Mouse (Mus musculus) hindbrain, embryonic 10.5 days (tissue): ENCODE data around the gene Sirt7. TPM values are rescaled to one million over a fixed set of nuclear protein-coding genes. Genes with fewer than 3 reads are reported as not detected.
A peak's percentile ranks its signal among the peaks of the same experiment; 100 is the strongest.

Experiments
- DNase-seq: peaks from one replicate; pipeline ENCODE4 v3.0.0-alpha.2; 2017; ENCODE audit warnings: low spot score
- H3K27ac ChIP-seq: fragments of 300-500 bp; sonication (generic); 2 replicates; pipeline ENCODE4 v1.5.1; 2016; ENCODE audit warnings: mild to moderate bottlenecking, moderate library complexity
- H3K27me3 ChIP-seq: fragments of 300-500 bp; sonication (generic); 2 replicates; pipeline ENCODE4 v1.6.1; 2016; ENCODE audit warnings: mild to moderate bottlenecking; ENCODE audit not compliant: poor library complexity, insufficient read depth, severe bottlenecking
- H3K36me3 ChIP-seq: fragments of 300-500 bp; sonication (generic); 2 replicates; pipeline ENCODE4 v1.6.1; 2016; ENCODE audit warnings: mild to moderate bottlenecking, moderate library complexity
- H3K4me1 ChIP-seq: fragments of 300-500 bp; sonication (generic); replicated peaks from 2 replicates; pipeline ENCODE4 v1.6.1; 2016; ENCODE audit warnings: mild to moderate bottlenecking
- H3K4me3 ChIP-seq: fragments of 300-500 bp; sonication (generic); 2 replicates; pipeline ENCODE4 v1.5.1; 2016; ENCODE audit warnings: mild to moderate bottlenecking, moderate library complexity
- H3K9me3 ChIP-seq: fragments of 300-500 bp; sonication (generic); 2 replicates; pipeline ENCODE4 v1.6.1; 2016; ENCODE audit warnings: mild to moderate bottlenecking, moderate library complexity
- WGBS: fragments of 180-500 bp; shearing (Covaris S2); methylation state at CpG from one replicate; pipeline ENCODE4 v1.1.7; 2016; 5-methylcytosine and 5-hydroxymethylcytosine counted together
- polyA plus RNA-seq: library from polyadenylated mRNA; unstranded; fragments of >200 nt; fragmentation: Nextera tagmentation; extraction: Ambion mirVana; gene quantifications from 2 replicates; pipeline ENCODE4 v1.2.1, GENCODE M21; 2016

Gene Sirt7
- polyA plus RNA-seq, 1 experiment from 2014 or later, result 42.4 TPM

DNA sequence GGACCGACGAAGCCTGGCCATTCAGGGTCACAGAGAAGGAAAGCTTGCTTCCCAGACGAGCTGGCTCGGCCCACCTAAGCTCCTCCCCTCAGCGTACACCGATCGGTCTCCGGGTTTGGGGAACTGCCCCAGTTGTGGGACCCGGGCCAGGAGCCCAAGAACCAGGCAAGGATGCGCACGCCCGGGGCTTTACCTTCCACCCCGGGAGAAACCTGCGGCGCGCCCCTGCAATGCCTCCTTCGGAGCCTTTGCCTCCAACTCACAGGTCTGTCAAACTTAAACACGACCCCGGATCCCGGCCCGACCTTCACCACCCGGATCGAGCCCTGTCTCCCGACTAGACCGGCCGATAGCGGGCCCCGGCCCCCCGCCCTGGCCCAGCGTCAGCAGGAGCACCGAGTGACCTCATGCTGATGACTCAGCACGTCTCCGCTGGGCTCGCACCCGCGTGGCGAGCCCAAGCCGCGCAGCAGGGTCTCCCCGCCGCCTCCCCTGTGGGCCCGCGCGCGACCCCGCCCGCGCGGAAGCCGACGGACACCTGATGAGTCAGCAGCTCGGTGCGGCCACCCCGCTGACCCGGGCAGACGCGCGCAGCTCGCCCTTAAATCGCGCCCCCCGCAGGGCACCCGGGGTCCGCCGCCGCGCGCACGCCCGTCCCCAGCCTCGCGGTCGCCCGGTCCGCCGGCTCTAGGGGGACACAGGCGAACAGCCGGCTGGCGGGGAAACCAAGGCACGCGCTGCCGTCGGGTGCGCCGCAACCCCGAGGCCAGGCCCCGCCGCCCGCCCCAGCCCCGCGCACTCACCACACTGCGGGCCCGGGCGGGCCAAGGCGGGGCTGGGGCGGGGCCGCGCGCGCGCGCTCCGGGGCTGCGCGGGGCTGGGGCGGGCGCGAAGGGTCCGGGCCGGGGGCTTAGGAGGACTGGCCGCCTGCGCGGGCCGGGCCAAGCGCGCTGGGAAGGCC lies 7.8 kb upstream of the Sirt7 start:
- Histone ChIP-seq H3K36me3 (peaks cover 22% of the 10 kb centered on the region), H3K4me1 (peaks cover 48% of the 10 kb centered on the region), H3K9me3 (no peaks in the 10 kb centered on the region), H3K4me3 (peak overlapping the region; percentile 96), H3K27ac (peak overlapping the region; percentile 98), H3K27me3 (no peaks in the 10 kb centered on the region)
- peak; percentile 72 for DNase-seq
- under 1% methylated on average over 116 of the region's 116 CpGs for WGBS

DNA sequence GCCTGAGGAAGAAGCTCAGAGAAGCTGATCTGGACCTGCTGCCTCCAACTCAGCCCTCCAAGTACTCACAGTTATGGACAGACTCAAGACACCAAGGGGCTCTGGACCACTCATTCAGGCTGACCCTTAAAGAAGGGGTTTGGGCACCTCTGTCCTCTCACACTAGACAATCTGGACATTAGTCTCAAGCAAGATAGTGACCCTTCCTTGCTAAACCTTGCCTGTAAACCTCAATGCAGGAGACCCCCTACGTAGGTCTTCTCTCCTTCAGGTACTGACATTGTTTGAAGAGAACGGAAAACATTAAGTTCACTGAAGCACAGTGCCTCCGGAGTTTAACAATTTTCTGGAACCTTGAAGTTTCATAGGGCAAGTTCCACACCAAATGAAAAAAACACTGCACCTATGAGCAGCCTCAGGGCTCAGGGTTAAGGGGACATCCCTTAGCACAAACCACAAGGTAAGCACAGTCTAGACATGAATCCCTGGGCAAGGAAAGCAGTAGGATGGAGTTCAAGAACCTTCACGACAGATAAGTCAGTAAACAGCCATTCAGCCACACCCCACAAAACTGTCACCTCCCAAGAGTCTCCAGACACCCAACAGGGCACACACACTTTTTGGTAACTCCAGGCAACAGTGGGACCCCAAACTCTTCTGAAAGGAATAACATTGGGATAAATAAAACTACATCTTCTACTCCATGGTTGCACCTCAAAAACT lies 6.8 kb upstream of the Sirt7 start:
- no peak for DNase-seq
- Histone ChIP-seq H3K36me3 (peaks cover 32% of the 10 kb centered on the region), H3K27me3 (no peaks in the 10 kb centered on the region), H3K9me3 (no peaks in the 10 kb centered on the region), H3K4me1 (peaks cover 51% of the 10 kb centered on the region), H3K27ac (peak overlapping the region; percentile 98), H3K4me3 (peak overlapping the region; percentile 96)
- 72% methylated on average over 4 of the region's 4 CpGs for WGBS

DNA sequence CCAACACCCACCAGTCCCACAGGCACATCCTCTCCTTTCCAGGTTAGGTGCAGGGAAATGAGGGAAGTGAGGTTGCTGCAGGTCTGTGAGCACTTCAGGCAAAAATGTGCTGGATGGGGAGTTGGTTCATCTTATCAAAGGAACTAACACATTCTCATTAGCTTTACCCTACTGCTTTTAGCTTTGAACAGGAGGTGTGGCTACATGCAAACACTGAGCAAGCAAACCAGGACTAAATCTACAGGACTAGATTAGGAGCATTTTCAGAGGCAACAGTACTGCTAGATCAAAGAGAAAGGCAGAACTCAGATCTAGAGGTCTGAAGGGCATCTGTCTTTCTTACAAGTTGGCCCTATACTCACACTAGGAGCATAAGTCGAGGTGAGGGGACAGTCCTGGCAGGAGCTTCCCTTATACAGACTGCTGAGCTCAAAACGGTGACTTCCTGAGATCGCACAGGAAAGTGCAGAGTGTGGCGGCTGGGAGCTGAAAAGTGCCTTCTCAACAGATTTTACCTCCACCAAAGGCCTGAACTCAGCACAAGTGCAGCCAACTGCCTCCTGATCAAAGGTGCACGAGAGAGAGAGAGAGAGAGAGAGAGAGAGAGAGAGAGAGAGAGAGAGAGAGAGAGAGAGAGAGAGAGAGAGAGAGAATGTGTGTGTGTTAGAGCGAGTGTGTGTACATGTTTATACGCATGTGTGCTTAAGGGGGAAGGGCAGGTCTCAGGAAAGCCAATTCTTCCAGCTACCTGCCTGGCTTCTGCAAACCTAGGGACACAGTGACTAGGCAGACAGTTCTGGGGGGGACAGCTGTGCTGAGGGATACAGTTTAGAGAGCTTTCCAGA lies 6.1 kb upstream of the Sirt7 start:
- no peak for DNase-seq
- peaks cover 54% of the 10 kb centered on the region for H3K4me1 ChIP-seq
- H3K27ac ChIP-seq, result peak overlapping the region; percentile 76
- H3K9me3 ChIP-seq, result no peaks in the 10 kb centered on the region
- WGBS, result 45% methylated on average over 7 of the region's 7 CpGs
- H3K4me3 ChIP-seq, result peak overlapping the region; percentile 96
- peaks cover 40% of the 10 kb centered on the region for H3K36me3 ChIP-seq
- no peaks in the 10 kb centered on the region for H3K27me3 ChIP-seq

DNA sequence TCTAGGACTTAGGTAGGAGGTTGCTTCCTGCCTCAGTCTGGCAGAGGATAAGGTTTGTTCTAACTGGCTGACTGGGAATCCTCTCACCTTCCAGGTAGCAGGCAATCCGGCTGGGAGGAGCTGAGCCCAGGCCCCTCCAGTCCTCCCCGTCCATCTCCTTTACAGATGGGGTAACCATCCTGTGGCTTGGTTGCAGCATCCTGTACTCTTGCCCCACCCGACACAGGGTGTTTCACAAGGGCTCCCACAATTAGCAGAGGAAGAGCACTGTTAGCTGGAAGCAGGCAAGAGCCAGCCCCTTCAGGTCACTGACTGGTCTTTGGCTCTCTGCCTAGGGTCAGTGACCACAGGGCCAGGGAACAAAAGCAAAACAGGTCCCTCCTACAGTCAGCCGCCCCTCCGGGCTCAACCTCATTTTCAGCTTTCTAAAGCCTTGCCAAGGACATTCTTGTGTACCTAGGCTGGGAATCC lies 5.4 kb upstream of the Sirt7 start:
- Histone ChIP-seq H3K9me3 (no peaks in the 10 kb centered on the region), H3K36me3 (peaks cover 41% of the 10 kb centered on the region), H3K4me3 (peak overlapping the region; percentile 96), H3K4me1 (peaks cover 57% of the 10 kb centered on the region), H3K27me3 (no peaks in the 10 kb centered on the region), H3K27ac (peak overlapping the region; percentile 76)
- 32% methylated on average over 5 of the region's 5 CpGs for WGBS
- no peak for DNase-seq

DNA sequence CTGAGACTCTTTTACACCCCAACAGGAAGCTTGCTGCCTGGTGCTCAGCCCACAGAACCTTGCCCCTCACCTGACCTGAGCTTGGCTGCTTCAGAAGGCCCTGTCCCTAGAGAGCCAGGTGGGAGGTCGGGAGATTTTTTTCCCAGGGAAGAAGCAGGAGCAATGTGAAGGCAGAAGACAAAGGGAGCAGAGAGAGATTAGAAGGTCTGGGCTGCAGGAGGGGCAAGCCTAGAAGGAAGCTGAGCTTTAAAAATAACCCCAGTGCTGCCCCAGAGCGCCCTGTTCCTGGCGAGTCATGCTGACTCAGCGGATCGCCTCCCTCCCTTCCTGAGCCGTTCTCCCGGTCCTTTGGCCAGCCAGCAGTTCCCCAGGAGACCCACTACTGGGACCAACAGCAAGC lies 4.9 kb upstream of the Sirt7 start:
- peak overlapping the region; percentile 76 for H3K27ac ChIP-seq
- DNase-seq, result peak; percentile 19
- H3K4me3 ChIP-seq, result peak overlapping the region; percentile 96
- H3K36me3 ChIP-seq, result peaks cover 41% of the 10 kb centered on the region
- H3K9me3 ChIP-seq, result no peaks in the 10 kb centered on the region
- WGBS, result 31% methylated on average over 7 of the region's 7 CpGs
- H3K4me1 ChIP-seq, result peaks cover 62% of the 10 kb centered on the region
- no peaks in the 10 kb centered on the region for H3K27me3 ChIP-seq

DNA sequence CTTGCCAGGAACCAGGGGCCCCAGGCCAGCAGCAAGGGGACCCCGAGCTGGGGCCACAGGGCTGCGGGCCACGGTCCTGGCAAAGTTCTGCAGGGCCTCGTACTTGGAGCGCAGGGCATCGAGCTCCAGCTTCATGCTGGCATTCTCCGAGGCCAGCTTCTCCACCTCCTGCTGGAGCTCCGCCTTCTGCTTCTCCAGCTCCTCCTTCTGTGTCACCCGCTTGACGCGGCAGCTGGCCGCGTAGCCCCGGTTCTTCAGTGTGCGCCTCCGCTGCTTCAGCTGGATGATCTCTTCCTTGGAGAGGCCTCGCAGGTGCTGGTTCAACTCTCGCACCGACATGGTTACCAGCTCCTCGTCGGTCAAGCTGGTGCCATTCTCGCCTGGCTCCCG lies 4.3 kb upstream of the Sirt7 start:
- WGBS, result 75% methylated on average over 23 of the region's 23 CpGs
- Histone ChIP-seq H3K4me1 (peaks cover 62% of the 10 kb centered on the region), H3K36me3 (peaks cover 41% of the 10 kb centered on the region), H3K9me3 (no peaks in the 10 kb centered on the region), H3K4me3 (peak overlapping the region; percentile 96), H3K27ac (peak overlapping the region; percentile 76), H3K27me3 (no peaks in the 10 kb centered on the region)
- DNase-seq, result no peak

DNA sequence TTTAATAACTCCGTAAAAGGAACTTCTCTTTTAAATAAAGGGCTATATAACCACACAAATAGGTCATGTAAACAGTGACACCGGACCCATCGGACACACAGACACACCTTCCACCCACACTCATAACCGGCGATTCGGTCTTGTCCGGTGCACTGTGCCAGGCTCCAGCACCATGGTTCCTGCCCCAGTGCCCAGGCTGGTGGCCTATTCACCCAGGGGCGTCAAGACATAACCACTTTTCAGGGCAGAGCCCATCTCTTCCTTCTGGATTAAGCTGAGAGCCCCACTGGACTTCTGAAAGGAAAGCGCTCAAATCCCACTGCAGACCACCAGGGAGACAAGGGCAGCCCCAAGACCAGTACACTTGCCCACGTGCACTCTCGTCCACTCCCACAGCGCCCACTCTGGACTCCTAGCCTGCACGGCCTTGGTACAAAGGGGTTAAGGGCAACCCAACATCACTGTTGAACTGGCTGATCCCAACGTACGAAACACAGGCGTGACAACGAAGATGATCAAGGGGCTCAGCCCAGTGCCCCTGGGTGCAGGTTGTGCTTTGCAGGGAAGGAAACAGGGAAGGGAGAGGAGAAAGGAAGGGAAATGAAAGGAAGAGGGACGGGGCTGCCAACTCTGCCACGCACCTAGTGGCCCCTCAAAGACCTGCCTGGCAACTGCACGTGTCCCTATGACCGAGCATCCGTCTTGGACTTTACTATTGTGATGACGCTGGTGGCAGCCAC lies 3.7 kb upstream of the Sirt7 start:
- Histone ChIP-seq H3K36me3 (peaks cover 41% of the 10 kb centered on the region), H3K27ac (peak overlapping the region; percentile 76; the same call in 1 of the 2 replicates), H3K27me3 (no peaks in the 10 kb centered on the region), H3K4me1 (peaks cover 63% of the 10 kb centered on the region), H3K9me3 (no peaks in the 10 kb centered on the region), H3K4me3 (peak overlapping the region; percentile 96; the same call in 1 of the 2 replicates)
- no peak for DNase-seq
- WGBS, result 96% methylated on average over 23 of the region's 23 CpGs

DNA sequence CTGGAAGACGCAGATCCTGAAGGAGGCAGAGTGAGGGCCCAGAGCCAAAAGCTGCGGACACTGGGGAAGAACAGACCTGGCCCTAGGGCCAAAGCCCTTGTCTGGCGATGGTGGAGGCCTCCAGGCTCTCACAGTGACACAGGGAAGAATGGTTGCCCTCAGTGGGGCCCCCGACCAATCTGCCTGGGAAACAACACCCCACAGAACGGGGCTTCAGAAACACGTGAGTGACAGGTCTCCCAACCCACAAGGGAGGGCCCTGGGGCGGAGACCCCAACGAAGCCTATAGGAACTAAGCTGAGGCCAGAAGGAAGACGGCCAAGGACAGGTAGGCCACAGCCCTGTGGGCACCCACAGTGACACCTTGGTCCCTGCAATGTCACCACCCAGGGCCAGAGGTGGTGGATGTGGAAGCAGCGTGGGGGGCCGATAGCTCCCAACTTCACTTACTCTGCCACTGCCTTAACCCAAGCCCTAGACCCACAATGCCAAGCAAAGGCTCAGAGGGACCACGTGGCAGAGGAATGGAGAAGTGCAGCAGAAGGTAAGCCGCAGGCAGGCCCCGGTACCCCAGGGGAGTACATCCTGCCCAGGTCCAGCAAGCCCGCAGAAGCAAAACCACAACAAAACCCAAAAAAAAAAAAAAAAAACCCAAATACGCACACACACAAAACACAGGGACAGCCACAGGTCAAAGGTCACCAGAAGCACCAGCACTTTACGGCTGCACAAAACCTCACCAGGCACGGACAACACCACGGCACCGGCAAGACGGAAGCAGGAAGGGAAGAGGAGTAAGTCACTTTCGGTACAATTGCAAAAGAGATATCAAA lies 2.6 kb upstream of the Sirt7 start:
- no peaks in the 10 kb centered on the region for H3K9me3 ChIP-seq
- 81% methylated on average over 22 of the region's 22 CpGs for WGBS
- peaks cover 66% of the 10 kb centered on the region for H3K4me1 ChIP-seq
- H3K27me3 ChIP-seq, result no peaks in the 10 kb centered on the region
- H3K4me3 ChIP-seq, result 0 out of 2 replicates have a peak overlapping the region, but pooled peaks have one; percentile 6
- H3K27ac ChIP-seq, result no peak overlapping the region
- no peak for DNase-seq
- peaks cover 49% of the 10 kb centered on the region for H3K36me3 ChIP-seq

DNA sequence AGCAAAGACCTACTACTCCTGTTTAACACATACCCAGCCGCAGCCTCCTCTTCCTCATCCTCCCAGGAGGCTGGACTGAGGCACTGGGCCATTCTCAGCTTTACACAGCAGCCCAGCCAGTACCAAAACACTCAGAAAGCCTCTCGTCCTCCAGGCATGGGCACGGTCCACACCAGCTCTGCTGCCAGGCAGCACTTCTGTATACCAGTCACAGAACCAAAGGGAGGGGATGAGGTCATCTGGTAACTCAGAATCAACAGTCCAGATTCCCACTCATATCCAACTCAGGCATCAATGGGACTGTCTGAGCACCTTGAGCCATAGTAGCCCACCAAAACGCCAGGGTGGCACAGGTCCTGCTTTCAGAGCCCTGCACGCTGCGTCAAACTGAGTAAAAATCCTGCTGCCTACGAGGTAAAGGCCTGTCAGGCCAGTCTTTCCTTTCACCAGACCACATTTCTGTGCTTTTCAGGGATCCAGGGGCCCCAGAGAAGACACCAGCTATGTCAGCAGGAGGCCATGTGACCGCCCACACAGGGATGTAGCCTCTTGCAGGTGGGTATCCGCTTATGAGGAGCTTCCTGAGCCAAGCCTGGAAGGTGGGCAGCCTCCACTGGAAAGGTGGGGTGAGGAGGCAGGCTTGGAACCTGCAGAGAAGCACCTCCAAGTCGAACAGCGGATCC lies 1.9 kb upstream of the Sirt7 start:
- Histone ChIP-seq H3K4me1 (peaks cover 58% of the 10 kb centered on the region), H3K27ac (no peak overlapping the region), H3K27me3 (no peaks in the 10 kb centered on the region), H3K36me3 (peaks cover 56% of the 10 kb centered on the region), H3K4me3 (0 out of 2 replicates have a peak overlapping the region, but pooled peaks have one; percentile 16), H3K9me3 (no peaks in the 10 kb centered on the region)
- DNase-seq, result no peak
- WGBS, result 93% methylated on average over 11 of the region's 11 CpGs

DNA sequence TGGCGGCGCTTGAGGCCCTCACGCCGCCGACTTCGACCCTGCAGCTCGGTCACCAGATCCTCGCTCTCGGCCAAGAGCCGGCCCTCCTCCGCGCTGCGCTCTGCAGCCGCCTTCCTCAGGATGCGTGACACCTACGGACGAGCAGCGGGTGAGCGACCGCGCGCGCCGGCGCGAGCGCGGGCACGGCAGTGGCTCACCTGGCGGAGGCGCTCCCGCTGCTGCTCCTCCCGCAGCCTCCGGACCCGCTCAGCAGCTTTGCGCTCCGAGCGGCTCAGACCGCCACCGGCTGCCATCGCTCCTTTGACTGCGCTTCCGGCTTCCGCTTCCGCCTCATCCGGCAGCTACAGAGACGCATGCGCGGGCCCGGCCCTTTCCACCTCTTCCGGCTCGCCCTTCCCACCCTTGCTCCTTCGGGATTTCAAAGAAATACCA lies 344 bp downstream of the Sirt7 start:
- Histone ChIP-seq H3K27me3 (no peaks in the 10 kb centered on the region), H3K4me3 (peak overlapping the region; percentile 93), H3K27ac (peak overlapping the region; percentile 88), H3K4me1 (peaks cover 36% of the 10 kb centered on the region), H3K9me3 (no peaks in the 10 kb centered on the region), H3K36me3 (peaks cover 72% of the 10 kb centered on the region)
- under 1% methylated on average over 53 of the region's 53 CpGs for WGBS
- DNase-seq, result peak; percentile 87
